Mouse (Mus musculus): ENCODE data around the gene Ptprs.

Ptprs gene

DNA sequence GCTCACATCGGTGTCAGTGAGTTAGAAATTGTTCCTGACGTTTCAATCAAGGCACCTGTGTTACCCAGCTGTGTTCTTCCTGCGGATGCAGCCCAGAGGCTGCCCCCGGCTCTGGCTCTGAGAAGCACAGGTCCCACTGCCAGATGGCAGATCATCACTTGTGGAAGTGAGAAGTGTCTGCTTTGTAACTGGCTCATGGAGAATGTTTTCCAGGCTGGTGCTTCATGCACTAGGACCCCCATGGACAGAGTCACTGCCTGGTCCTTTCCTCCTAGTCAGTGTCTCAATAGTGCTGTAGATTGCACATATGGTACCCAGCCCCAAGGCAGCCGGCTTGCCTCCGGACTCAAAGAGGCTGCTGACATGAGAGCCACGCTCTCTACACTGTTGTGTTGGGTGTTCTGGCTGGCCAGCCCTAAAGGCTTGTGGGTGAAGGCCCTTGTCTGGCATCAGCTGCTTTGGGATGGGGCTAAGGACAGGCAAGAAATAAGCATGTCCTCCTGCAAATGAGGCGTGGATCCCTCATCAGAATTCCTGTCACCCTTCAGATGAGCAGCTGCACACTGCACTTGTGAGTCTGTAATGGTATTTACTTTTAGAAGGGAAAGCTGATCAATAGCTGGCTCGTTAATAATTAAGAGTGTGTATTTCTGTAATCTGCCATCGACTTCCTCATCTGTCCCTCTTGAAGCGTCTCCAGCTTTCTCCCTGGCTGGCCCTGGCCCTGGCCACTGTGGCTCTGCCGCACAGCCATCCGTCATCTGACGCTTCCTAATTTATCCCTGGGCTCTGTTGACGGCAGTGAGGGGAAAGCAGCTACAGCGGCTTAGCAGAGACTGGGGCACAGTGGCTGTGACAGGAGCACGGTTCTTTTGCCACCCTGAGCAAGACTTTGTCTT, 102.9 kb downstream of the Ptprs start:
- DNase-seq = no peak

DNA sequence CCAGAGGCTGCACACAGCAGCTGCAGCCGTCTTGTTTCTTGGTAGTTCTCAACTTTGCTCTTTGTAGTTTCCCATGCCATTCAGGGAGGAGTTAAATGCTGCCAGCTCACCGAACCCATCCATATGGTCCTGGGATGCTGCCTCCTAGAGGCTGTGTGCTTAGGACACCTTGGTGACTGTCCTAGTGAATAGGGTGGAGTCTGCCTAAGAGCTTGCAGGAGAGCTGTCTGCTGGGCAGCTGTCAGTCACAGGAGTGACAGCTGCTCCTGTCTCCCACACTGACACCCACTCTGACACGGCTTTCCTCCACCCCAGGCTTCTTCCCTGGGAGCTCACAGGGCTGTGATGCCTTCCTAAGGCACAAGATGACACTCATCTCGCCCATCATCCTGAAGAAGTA, 104.2 kb downstream of the Ptprs start:
- DNase-seq = no peak

DNA sequence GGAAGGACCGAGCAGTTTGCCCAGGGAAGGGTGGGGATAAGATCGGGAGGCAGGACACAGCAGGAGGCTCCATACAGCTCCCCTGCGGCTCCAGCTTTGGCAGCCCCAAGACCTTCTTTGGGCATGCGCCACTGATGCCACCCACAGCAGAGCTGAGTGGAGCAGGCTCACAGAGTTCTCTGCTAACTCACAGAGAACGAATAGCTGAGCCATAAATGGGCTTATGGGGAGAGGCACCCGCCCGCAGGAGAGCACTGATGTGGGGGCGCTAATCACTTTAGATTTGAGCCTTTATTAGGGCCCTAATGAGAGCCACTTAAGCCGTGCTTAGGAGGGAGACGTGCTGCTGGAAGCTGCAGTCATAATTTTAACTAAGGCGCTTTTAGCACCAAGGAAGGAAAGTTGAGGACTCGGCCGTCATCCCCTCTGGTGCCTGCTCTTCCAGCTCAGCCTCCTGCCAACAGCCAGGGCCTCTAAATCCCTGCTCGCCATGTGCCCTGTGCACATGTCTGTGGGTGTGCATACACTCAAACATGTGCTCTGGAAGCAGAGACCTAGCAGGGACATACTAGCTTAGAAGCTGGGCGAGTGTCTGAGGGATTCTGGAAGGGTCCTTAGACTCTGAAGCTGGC, 105.1 kb downstream of the Ptprs start:
- DNase-seq = no peak

DNA sequence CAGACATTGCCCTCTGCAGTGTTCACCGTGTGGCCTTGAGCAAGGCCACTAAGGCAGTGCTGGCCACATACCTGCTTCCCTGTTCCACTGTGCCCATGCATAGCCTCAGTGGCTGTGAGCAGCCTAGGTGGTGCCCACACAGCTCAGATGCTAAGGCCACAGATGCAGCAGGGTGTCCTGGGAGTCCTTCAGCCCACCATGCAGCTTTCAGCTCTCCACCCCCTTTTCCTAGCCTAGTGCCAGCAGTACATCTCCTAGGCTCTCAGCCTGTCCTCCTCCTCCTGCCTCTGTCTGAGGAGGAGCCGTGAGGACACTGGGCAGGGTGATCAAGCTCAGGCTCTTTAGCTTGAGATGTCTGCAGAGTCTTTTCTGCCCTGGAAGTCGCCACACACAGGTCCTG, 106.2 kb downstream of the Ptprs start:
- no peak for DNase-seq

DNA sequence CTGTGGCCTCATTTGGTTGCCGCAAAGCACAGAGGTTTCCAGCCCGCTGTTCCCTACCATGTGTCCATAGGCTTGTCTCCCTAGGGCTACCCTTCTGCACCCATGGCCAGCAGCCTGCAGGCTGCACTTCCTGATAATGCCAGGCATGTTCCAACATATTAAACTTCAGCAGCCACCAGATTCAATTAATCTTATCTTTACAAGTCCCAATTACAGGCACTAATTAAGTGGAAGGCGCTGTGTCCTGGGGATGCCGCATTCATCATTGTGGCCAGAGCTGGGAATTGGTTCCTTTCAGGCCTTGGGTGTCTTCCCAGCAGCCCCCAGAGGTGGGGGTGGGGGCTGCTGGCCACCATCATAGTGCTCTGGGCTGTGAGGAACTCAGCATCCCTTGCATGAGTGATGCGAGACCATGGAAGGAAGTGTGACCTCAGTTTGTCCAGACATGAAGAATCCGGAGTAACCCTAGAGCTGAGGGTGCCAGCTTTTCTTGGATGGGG, 107.9 kb downstream of the Ptprs start:
- no peak for DNase-seq

DNA sequence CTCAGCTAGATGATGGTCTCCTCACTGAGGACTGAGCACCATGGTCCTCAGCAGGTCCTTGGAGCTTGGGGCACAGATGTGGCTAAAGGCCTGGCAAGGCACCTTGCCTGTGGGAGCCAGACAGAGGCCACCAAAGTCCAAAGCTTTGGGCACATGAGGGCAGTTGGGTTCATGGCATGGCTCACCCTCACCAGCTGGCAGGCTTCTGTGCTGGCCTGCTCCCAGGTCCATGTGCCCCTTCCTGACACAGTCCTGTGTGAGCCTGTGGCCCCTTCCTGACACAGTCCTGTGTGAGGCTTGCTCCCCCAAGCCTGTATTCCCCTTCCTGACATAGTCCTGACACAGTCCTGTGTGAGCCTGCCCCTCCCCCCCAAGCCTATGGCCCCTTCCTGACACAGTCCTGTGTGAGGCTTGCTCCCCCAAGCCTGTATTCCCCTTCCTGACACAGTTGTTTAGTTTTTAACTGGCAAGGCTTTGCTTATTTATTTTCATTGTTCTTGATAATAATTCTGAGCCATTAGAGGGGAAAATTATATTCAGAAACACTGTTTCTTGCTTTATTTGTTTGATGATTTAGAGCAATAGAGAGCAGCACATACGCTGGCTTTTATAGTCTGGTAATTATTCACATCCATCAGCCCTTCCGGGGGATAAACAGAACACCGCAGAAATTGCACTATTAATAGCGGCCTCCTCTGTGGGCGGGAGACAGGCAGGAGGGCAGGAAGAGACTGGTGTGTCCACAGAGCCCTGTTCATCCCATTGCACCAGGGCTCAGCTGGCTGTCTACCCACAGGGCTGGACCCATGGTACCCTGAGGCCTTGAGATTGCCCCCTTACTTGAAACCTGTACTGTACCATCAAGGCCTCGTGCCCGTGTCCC, 110.3 kb downstream of the Ptprs start:
- DNase-seq = no peak
